Mouse (Mus musculus) ES-E14 (cell line): Measurements from ENCODE around the gene Olfr1360. TPM values are rescaled to one million over a fixed set of nuclear protein-coding genes. Genes with fewer than 3 reads are reported as not detected.

Experiments
- DNase-seq: peaks from one replicate; pipeline ENCODE4 v3.0.0-alpha.2; 2013; ENCODE audit warnings: low read depth, low spot score
- H3K27ac ChIP-seq: 2 replicates; pipeline ENCODE4 v1.5.1; 2012; ENCODE audit warnings: low read depth, mild to moderate bottlenecking, low read length, moderate library complexity, mixed read lengths; ENCODE audit not compliant: poor library complexity, insufficient read depth, severe bottlenecking
- H3K36me3 ChIP-seq: 2 replicates; pipeline ENCODE4 v1.6.1; 2012; ENCODE audit warnings: mild to moderate bottlenecking, low read length, moderate library complexity, mixed read lengths; ENCODE audit not compliant: control insufficient read depth, poor library complexity, insufficient read depth, severe bottlenecking
- H3K4me1 ChIP-seq, 2 experiments: fragments of 150-350 bp in 1 of 2; sonication (generic) in 1 of 2; 2 replicates each; pipeline ENCODE4 v1.6.1; 2012; ENCODE audit warnings: low read length in 2 of 2, mild to moderate bottlenecking in 1 of 2, mixed read lengths in 1 of 2; ENCODE audit not compliant: control insufficient read depth in 2 of 2, insufficient read depth in 2 of 2, poor library complexity in 1 of 2
- H3K4me3 ChIP-seq, 2 experiments: fragments of 150-350 bp in 1 of 2; sonication (generic) in 1 of 2; 2 replicates each; pipeline ENCODE4 v1.5.1; 2012; ENCODE audit warnings: low read length in 2 of 2, low read depth in 1 of 2, mild to moderate bottlenecking in 1 of 2, mixed read lengths in 1 of 2; ENCODE audit not compliant: insufficient read depth in 1 of 2, poor library complexity in 1 of 2, severe bottlenecking in 1 of 2
- H3K9ac ChIP-seq: 2 replicates; pipeline ENCODE4 v1.6.1; 2012; ENCODE audit warnings: low read depth, mild to moderate bottlenecking, low read length, mixed read lengths; ENCODE audit not compliant: poor library complexity, insufficient read depth, severe bottlenecking
- H3K9me3 ChIP-seq: fragments of 150-350 bp; sonication (generic); 2 replicates; pipeline ENCODE4 v1.6.1; 2012; ENCODE audit warnings: low read depth, mild to moderate bottlenecking, low read length; ENCODE audit not compliant: control insufficient read depth, insufficient read depth
- CHD2 ChIP-seq: IDR thresholded peaks from 2 replicates; pipeline ENCODE4 v1.6.1; 2014; ENCODE audit warnings: mild to moderate bottlenecking, low read depth, low read length, inconsistent platforms
- HCFC1 ChIP-seq: IDR thresholded peaks from 2 replicates; pipeline ENCODE4 v1.6.1; 2012; ENCODE audit warnings: low read length, inconsistent platforms, borderline replicate concordance; ENCODE audit not compliant: insufficient read depth
- MAFK ChIP-seq: IDR thresholded peaks from 2 replicates; pipeline ENCODE4 v1.6.1; 2014; ENCODE audit warnings: mild to moderate bottlenecking, low read depth, low read length, inconsistent platforms; ENCODE audit not compliant: insufficient read depth
- ZC3H11A ChIP-seq: IDR thresholded peaks from 2 replicates; pipeline ENCODE4 v1.6.1; 2012; ENCODE audit warnings: low read depth, mild to moderate bottlenecking, inconsistent platforms, low read length, borderline replicate concordance
- ZNF384 ChIP-seq: IDR thresholded peaks from 2 replicates; pipeline ENCODE4 v1.6.1; 2012; ENCODE audit warnings: low read depth, low read length, inconsistent platforms
- in situ Hi-C, 2 experiments: fragments of 600-800 bp; cut with MboI; formaldehyde crosslinking; loops; one replicate each; pipeline ENCODE4 v1.15.1; 2025; ENCODE audit warnings: low sequenced_read_pairs in 2 of 2, inconsistent platforms in 1 of 2; ENCODE audit not compliant: unreplicated experiment in 2 of 2
- total RNA-seq: library from RNA; depleted of rRNA; stranded (reverse); fragments of 300-350 nt; gene quantifications from 2 replicates; pipeline ENCODE4 v1.2.3, GENCODE M21; 2012; rRNA removed

The Olfr1360 gene
- total RNA-seq, 1 experiment = not detected

GRCm38 (mm10) chr13:21710031-21710711, 33.0 kb upstream of the Olfr1360 start:
- peak overlapping the region; percentile 89 to 96 for H3K4me3 ChIP-seq
- TF ChIP-seq CHD2 (no peak), ZC3H11A (no peak), HCFC1 (no peak), ZNF384 (no peak), MAFK (peak; percentile 86)
- H3K9me3 ChIP-seq = no peaks in the 10 kb centered on the region
- peaks cover 0 to 4% of the 10 kb centered on the region in 2 experiments; a peak in 1 of 4 replicates for H3K4me1 ChIP-seq
- no peaks in the 10 kb centered on the region for H3K36me3 ChIP-seq
- H3K9ac ChIP-seq = peak overlapping the region; percentile 85
- H3K27ac ChIP-seq = no peak overlapping the region
- peak; percentile 82 for DNase-seq
- in situ Hi-C loops = loop anchor here in 1 of 2 experiments (25.0 kb wide), 1 partner anchor 548 kb away; no protein-coding TSS in a partner anchor

- peak; percentile 93 for TF ChIP-seq MAFK
- no peak for TF ChIP-seq ZNF384
- H3K9ac ChIP-seq = no peak overlapping the region
- DNase-seq = no peak
- no peak overlapping the region for H3K4me3 ChIP-seq
- H3K4me1 ChIP-seq = peaks cover 0 to 4% of the 10 kb centered on the region in 2 experiments; a peak in 1 of 4 replicates
- no peaks in the 10 kb centered on the region for H3K36me3 ChIP-seq
- H3K27ac ChIP-seq = no peak overlapping the region
- H3K9me3 ChIP-seq = no peaks in the 10 kb centered on the region
- in situ Hi-C loops = loop anchor here in 1 of 2 experiments (25.0 kb wide), 1 partner anchor 544 kb away; no protein-coding TSS in a partner anchor
Observed at GRCm38 (mm10) chr13:21706669-21707068, 29.5 kb upstream of the Olfr1360 start.

GRCm38 (mm10) chr13:21697811-21698210, 20.6 kb upstream of the Olfr1360 start, which contains the start of gene Olfr1359:
Gene Olfr1359, plus strand, starts transcription at chr13:21698111.
- no peak for DNase-seq
- H3K4me3 ChIP-seq = no peak within 1 kb of the TSS
- no peak within 1 kb of the TSS for H3K9ac ChIP-seq
- no peaks in the 10 kb centered on the region for H3K9me3 ChIP-seq
- H3K36me3 ChIP-seq = no peaks in the 10 kb centered on the region
- H3K27ac ChIP-seq = no peak within 1 kb of the TSS
- H3K4me1 ChIP-seq = no peaks in the 10 kb centered on the region
- in situ Hi-C loops = loop anchor here in 1 of 2 experiments (25.0 kb wide), 1 partner anchor 311 kb away; no protein-coding TSS in a partner anchor
- TF ChIP-seq CHD2 = no peak
- no peak for TF ChIP-seq HCFC1
- TF ChIP-seq ZNF384 = no peak
- no peak for TF ChIP-seq MAFK
- TF ChIP-seq ZC3H11A = no peak

GRCm38 (mm10) chr13:21663286-21663685, 13.9 kb downstream of the Olfr1360 start, which contains the start of gene Olfr1361:
Gene Olfr1361, minus strand, starts transcription at chr13:21663386.
- no peak within 1 kb of the TSS for H3K27ac ChIP-seq
- no peak within 1 kb of the TSS for H3K4me3 ChIP-seq
- in situ Hi-C loops = no loop called here
- no peaks in the 10 kb centered on the region for H3K9me3 ChIP-seq
- no peak within 1 kb of the TSS for H3K9ac ChIP-seq
- TF ChIP-seq ZNF384 (no peak), MAFK (no peak), ZC3H11A (no peak), HCFC1 (no peak), CHD2 (no peak)
- no peaks in the 10 kb centered on the region for H3K36me3 ChIP-seq
- H3K4me1 ChIP-seq = no peaks in the 10 kb centered on the region
- no peak for DNase-seq

GRCm38 (mm10) chr13:21642418-21642817, 34.8 kb downstream of the Olfr1360 start, which contains the start of gene Olfr11:
Gene Olfr11, minus strand, starts transcription at chr13:21642518.
- Histone ChIP-seq H3K9me3 (no peaks in the 10 kb centered on the region), H3K9ac (no peak within 1 kb of the TSS), H3K27ac (no peak within 1 kb of the TSS), H3K4me1 (no peaks in the 10 kb centered on the region), H3K4me3 (no peak within 1 kb of the TSS), H3K36me3 (no peaks in the 10 kb centered on the region)
- in situ Hi-C loops = no loop called here
- no peak for DNase-seq
- TF ChIP-seq CHD2 (no peak), HCFC1 (no peak), ZNF384 (no peak), ZC3H11A (no peak), MAFK (no peak)

Other genes starting within 250 kb of the Olfr1360 start
- gene Pgbd1, start 236.3 kb downstream of the Olfr1360 start, total RNA-seq = 1.2 and 1.5 TPM in 2 replicates
- 22.9 and 25.8 TPM in 2 replicates for gene Zscan26, start 223.7 kb downstream of the Olfr1360 start, total RNA-seq
- gene Nkapl, start 208.9 kb downstream of the Olfr1360 start, total RNA-seq = 0.58 and 0.98 TPM in 2 replicates
- 0.31 and 0.79 TPM in 2 replicates for gene Zkscan4, start 198.5 kb downstream of the Olfr1360 start, total RNA-seq
- not detected in 2 replicates for gene Gm10065, start 198.0 kb downstream of the Olfr1360 start, total RNA-seq
- gene AK157302, start 182.2 kb downstream of the Olfr1360 start, total RNA-seq = 0.11 and 0.31 TPM in 2 replicates
- gene Gm11273, start 176.0 kb downstream of the Olfr1360 start, total RNA-seq = 23.4 and 35.7 TPM in 2 replicates
- gene Zkscan8, start 146.3 kb downstream of the Olfr1360 start, total RNA-seq = 9.2 and 16.1 TPM in 2 replicates
- gene Olfr1366, start 134.6 kb downstream of the Olfr1360 start, total RNA-seq = not detected in 2 replicates
- gene Olfr1535, start 117.5 kb downstream of the Olfr1360 start, total RNA-seq = not detected in 2 replicates
- not detected in 2 replicates for gene Olfr1364, start 95.6 kb downstream of the Olfr1360 start, total RNA-seq
- not detected in 2 replicates for gene Olfr1362, start 63.4 kb downstream of the Olfr1360 start, total RNA-seq
- 0.13 TPM in 1 of 2 replicates, not detected in the other for gene Olfr11, start 34.9 kb downstream of the Olfr1360 start, total RNA-seq
- gene Olfr1361, start 14.0 kb downstream of the Olfr1360 start, total RNA-seq = not detected in 2 replicates
- gene Olfr1359, start 20.7 kb upstream of the Olfr1360 start, total RNA-seq = not detected in 2 replicates
- gene Hist1h2bl, start 38.7 kb upstream of the Olfr1360 start, total RNA-seq = 1,275 and 1,694 TPM in 2 replicates
- gene Hist1h2ai, start 39.0 kb upstream of the Olfr1360 start, total RNA-seq = 1,685 and 2,304 TPM in 2 replicates
- 2,227 and 2,394 TPM in 2 replicates for gene Hist1h3h, start 40.3 kb upstream of the Olfr1360 start, total RNA-seq
- 468 and 757 TPM in 2 replicates for gene Hist1h2bm, start 44.6 kb upstream of the Olfr1360 start, total RNA-seq
- gene Hist1h4j, start 57.7 kb upstream of the Olfr1360 start, total RNA-seq = 158 and 260 TPM in 2 replicates
- 2,674 and 2,766 TPM in 2 replicates for gene Hist1h4k, start 73.1 kb upstream of the Olfr1360 start, total RNA-seq
- gene Hist1h2ak, start 76.4 kb upstream of the Olfr1360 start, total RNA-seq = 1,029 and 1,218 TPM in 2 replicates
- gene Hist1h2bn, start 76.7 kb upstream of the Olfr1360 start, total RNA-seq = 306 and 496 TPM in 2 replicates
- 619 and 849 TPM in 2 replicates for gene Hist1h1b, start 103.2 kb upstream of the Olfr1360 start, total RNA-seq
- gene Hist1h3i, start 106.0 kb upstream of the Olfr1360 start, total RNA-seq = 874 and 1,089 TPM in 2 replicates
- gene Hist1h2an, start 109.8 kb upstream of the Olfr1360 start, total RNA-seq = 657 and 889 TPM in 2 replicates
- gene Hist1h2bp, start 110.1 kb upstream of the Olfr1360 start, total RNA-seq = 634 and 879 TPM in 2 replicates
- 1,775 and 2,433 TPM in 2 replicates for gene Hist1h2bq, start 132.8 kb upstream of the Olfr1360 start, total RNA-seq
- 669 TPM in 1 of 2 replicates, not detected in the other for gene Hist1h2ao, start 133.1 kb upstream of the Olfr1360 start, total RNA-seq
- 9.8 and 22.8 TPM in 2 replicates for gene Hist1h4m, start 134.3 kb upstream of the Olfr1360 start, total RNA-seq
- gene Hist1h4n, start 154.8 kb upstream of the Olfr1360 start, total RNA-seq = 2,365 and 3,405 TPM in 2 replicates
- 3,404 and 3,578 TPM in 2 replicates for gene Hist1h2ap, start 156.1 kb upstream of the Olfr1360 start, total RNA-seq
- gene Hist1h2br, start 156.3 kb upstream of the Olfr1360 start, total RNA-seq = 1,712 and 2,111 TPM in 2 replicates